Mouse (Mus musculus) retina, embryonic 14.5 days (tissue): Measurements from ENCODE around the gene Cpox.

Experiments
- DNase-seq: peaks from one replicate; pipeline ENCODE4 v3.0.0-alpha.2; 2015; ENCODE audit warnings: low spot score

The Cpox gene

GRCm38 (mm10) chr16:58669264-58669663 is 828 bp upstream of the Cpox start:
- DNase-seq = no peak

- DNase-seq = no peak
Observed at GRCm38 (mm10) chr16:58670643-58671042, 551 bp downstream of the Cpox start.

GRCm38 (mm10) chr16:58671212-58671985 is 1.3 kb downstream of the Cpox start:
- no peak for DNase-seq

- DNase-seq = no peak
Observed at GRCm38 (mm10) chr16:58672396-58672795, 2.3 kb downstream of the Cpox start.

- no peak for DNase-seq
Observed at GRCm38 (mm10) chr16:58673811-58674410, 3.8 kb downstream of the Cpox start.

- DNase-seq = no peak
Observed at GRCm38 (mm10) chr16:58675256-58675655, 5.2 kb downstream of the Cpox start.

GRCm38 (mm10) chr16:58676156-58676555 is 6.1 kb downstream of the Cpox start:
- DNase-seq = no peak

GRCm38 (mm10) chr16:58676633-58677032 is 6.5 kb downstream of the Cpox start:
- no peak for DNase-seq

GRCm38 (mm10) chr16:58677491-58677890 is 7.4 kb downstream of the Cpox start:
- DNase-seq = no peak

- no peak for DNase-seq
Observed at GRCm38 (mm10) chr16:58678660-58679059, 8.6 kb downstream of the Cpox start.

GRCm38 (mm10) chr16:58682046-58682445 is 12.0 kb downstream of the Cpox start:
- no peak for DNase-seq

GRCm38 (mm10) chr16:58682870-58683269 is 12.8 kb downstream of the Cpox start:
- DNase-seq = no peak

- no peak for DNase-seq
Observed at GRCm38 (mm10) chr16:58683911-58684310, 13.8 kb downstream of the Cpox start.

- no peak for DNase-seq
Observed at GRCm38 (mm10) chr16:58684537-58684936, 14.4 kb downstream of the Cpox start.

GRCm38 (mm10) chr16:58685548-58686537 is 15.8 kb downstream of the Cpox start:
- no peak for DNase-seq

- DNase-seq = no peak
Observed at GRCm38 (mm10) chr16:58688534-58688933, 18.4 kb downstream of the Cpox start.

GRCm38 (mm10) chr16:58689555-58690169 is 19.6 kb downstream of the Cpox start:
- no peak for DNase-seq

GRCm38 (mm10) chr16:58690322-58690732 is 20.2 kb downstream of the Cpox start:
- DNase-seq = no peak

- DNase-seq = no peak
Observed at GRCm38 (mm10) chr16:58694091-58694490, 24.0 kb downstream of the Cpox start.

- no peak for DNase-seq
Observed at GRCm38 (mm10) chr16:58696796-58697195, 26.7 kb downstream of the Cpox start.

GRCm38 (mm10) chr16:58697261-58697660 is 27.2 kb downstream of the Cpox start:
- DNase-seq = no peak

GRCm38 (mm10) chr16:58700174-58700573 is 30.1 kb downstream of the Cpox start:
- DNase-seq = no peak
